Mouse (Mus musculus) embryonic stem cell, embryonic (primary cell): ENCODE data around the gene Ush2a.

ENCODE experiments used
- CTCF ChIA-PET, 4 experiments: fragments of 300-600 bp in 2 of 4; fragments of 350-600 bp in 2 of 4; sonication (Branson Sonifier 250); formaldehyde crosslinking; loops; one replicate each; lab custom pipeline; 2022; ENCODE audit warnings: inconsistent platforms in 2 of 4; lab: Charles Lee
- POLR2A ChIA-PET, 4 experiments: fragments of 300-600 bp in 2 of 4; fragments of 350-600 bp in 2 of 4; sonication (Branson Sonifier 250); formaldehyde crosslinking; loops; one replicate each; lab custom pipeline; 2022; ENCODE audit warnings: antibody characterized with exemption in 4 of 4, inconsistent platforms in 1 of 4; lab: Charles Lee

Gene Ush2a

DNA sequence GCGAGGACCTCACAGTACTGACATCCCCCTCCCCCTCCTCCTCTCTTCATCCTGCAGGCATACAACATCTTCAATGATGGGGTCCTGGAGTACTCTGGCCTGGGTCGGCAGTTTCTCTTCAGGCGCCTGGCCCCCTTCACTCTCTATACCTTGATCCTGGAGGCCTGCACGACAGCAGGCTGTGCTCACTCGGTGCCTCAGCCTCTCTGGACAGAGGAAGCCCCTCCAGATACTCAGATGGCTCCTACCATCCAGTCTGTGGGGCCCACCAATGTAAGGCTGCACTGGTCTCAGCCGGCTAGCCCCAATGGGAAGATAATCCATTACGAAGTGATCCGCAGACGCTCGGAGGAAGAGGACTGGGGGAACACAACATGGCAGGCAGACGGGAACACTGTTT, 648.8 kb downstream of the Ush2a start:
- CTCF ChIA-PET = no interaction called here
- POLR2A ChIA-PET = no interaction called here

DNA sequence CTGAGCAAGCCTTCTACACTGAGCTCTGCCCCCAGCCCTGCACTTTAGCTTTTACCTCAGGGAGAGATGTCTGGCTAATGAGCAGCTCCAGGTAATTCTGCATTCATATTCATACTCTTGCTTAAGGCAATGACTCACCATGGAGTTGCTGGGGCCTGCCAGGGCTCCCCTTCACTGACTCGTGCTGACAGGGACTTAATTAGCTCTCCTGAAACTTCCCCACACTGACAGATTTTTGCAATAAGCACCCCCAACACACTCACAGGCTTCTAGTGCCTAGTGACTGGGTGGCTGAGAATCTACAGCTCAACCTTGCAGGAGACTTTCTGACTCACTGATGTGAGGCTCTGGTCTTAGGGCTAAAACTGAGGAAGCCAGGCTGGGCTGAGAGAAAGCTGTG, 658.1 kb downstream of the Ush2a start:
- ChIA-PET POLR2A (interaction anchor here in 2 of 4 experiments (1.0 kb wide), 2 partner anchors 14 to 15 kb away, joined by 3 read pairs; no protein-coding TSS in a partner anchor), CTCF (interaction anchor here in 2 of 4 experiments (0.5 to 0.6 kb wide), 2 partner anchors 10 to 729 kb away, joined by 3 to 5 read pairs; no protein-coding TSS in a partner anchor)

DNA sequence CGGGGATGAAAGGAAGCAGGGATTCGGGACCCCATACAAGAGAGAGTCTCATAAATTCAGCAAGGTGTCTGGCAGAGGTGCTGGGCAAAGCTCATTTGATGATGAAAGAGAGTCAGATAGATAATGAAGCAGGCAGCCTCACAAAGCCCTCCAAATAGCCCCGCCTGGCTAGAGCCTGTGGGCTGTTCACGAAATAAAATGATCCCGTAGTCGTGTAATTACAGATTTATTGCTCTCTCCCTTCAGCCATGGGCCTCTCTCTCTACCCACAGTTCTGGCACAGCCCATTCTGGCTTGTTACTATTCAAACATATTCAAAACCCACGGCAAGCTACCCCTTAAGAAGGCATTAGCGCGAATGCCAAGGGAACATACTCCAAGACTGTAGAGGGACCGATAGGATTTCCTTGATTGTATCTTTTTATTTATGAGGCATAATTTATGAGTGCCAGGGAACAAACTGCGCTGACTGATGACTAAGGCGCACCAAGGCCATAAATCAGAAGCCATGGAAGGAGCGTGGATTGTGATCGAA, 675.5 kb downstream of the Ush2a start:
- POLR2A ChIA-PET = no interaction called here

DNA sequence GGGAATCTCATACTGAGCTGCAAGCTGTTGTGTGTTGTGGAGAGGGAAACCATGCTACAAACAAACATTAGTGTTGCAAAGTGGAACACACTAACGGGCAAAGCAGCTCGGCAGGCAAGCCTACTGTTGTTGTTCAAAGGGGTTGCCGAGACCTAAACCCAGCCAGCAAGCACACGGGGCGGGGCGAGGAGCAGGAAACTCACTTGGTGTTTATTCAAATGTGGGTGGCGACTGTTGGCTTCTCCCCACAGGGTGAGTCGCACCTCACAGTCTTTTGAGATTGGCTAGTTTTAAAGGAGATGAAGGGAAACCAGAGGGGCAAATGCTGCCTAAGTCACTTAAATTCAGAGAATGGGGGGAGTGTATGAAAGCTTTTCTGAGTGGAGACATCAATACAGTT, 683.5 kb downstream of the Ush2a start:
- CTCF ChIA-PET = interaction anchor here in 1 of 4 experiments (0.5 kb wide), 1 partner anchor 294 kb away, joined by 7 read pairs; no protein-coding TSS in a partner anchor
- POLR2A ChIA-PET = interaction anchor here in 1 of 4 experiments (0.8 to 1.2 kb wide), 2 partner anchors 62 to 371 kb away, joined by 3 read pairs; partner anchors contain the start of gene Kctd3

More for the DNA sequence above, 675.5 kb downstream of the Ush2a start:
- CTCF ChIA-PET = no interaction called here

DNA sequence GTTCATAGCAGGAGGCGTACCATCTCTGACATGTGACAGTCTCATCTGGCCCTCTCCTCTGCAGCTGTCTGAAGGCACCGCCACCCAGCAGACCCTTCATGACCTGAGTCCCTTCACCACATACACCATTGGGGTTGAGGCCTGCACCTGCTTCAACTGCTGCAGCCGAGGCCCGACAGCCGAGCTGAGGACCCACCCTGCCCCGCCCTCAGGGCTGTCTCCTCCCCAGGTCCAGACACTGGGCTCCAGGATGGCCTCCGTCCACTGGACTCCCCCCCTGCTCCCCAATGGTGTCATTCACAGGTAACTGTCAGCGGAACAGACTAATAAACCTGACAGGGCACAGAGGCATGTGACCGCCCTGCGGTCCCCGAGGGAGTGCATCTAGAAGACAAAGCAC, 685.0 kb downstream of the Ush2a start:
- ChIA-PET CTCF (interaction anchor here in 1 of 4 experiments (1.0 kb wide), 1 partner anchor 18 kb away, joined by 3 read pairs; no protein-coding TSS in a partner anchor), POLR2A (no interaction called here)

DNA sequence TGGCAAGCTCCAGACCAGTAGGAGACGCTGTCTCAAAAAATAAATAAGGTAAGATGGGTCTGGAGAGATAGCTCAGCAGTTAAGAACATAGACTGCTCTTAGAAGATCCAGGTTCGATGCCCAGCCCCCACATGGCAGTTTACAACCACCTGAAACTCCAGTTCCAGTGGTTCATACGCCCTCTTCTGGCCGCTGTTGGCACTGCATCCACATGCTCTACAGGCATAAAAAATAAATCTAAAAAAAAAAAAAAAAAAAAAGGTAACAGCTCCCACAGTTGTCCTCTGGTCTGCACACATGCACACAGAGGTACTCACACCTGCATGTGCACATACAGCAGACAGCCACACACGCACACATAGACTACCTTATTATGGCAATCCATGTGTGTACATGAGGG, 686.0 kb downstream of the Ush2a start:
- CTCF ChIA-PET = interaction anchor here (0.5 to 1.3 kb wide), 39 partner anchors 8 to 1841 kb away, joined by 3 to 12 read pairs (median 4); no protein-coding TSS in a partner anchor
- POLR2A ChIA-PET = interaction anchor here in 1 of 4 experiments (0.7 kb wide), 1 partner anchor 209 kb away, joined by 3 read pairs; no protein-coding TSS in a partner anchor

DNA sequence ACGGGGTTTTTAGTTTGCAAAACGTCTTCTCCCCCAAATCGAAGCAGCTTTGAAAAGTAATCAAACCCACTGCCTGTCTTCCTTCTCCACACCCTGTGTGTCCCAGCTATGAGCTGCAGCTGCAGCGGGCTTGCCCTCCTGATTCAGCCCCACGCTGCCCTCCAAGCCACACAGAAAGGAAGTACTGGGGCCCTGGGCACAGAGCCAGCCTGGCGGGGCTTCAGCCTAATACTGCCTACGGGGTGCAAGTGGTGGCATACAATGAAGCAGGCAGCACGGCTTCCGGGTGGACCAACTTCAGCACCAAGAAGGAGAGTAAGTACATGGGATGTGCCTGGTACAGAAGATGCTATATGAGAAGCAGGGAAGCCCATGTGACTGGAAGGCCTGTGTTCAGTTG, 686.5 kb downstream of the Ush2a start:
- POLR2A ChIA-PET = no interaction called here
- CTCF ChIA-PET = interaction anchor here (0.5 to 1.3 kb wide), 35 partner anchors 8 to 1842 kb away, joined by 3 to 12 read pairs (median 4); no protein-coding TSS in a partner anchor

DNA sequence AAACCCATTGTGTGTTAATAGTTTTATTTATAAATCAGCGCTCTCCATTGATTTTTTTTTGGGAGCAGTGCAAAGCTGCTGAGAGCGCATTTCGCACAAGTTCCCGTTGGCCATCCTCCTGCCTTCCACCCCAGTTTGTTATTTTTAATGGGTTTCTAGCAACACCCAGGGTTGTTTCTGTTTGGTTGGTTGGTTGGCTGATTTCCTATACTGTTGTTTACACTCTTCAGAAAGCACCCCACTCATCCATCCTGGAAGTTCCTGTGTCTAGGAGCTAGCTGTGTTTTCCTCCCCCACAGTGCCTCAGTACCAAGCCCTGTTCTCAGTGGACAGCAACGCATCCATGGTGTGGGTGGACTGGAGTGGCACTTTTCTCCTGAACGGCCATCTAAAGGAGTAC, 689.3 kb downstream of the Ush2a start:
- ChIA-PET CTCF (interaction anchor here in 1 of 4 experiments (0.5 kb wide), 1 partner anchor 156 kb away, joined by 4 read pairs; no protein-coding TSS in a partner anchor), POLR2A (interaction anchor here in 1 of 4 experiments (0.8 kb wide), 1 partner anchor 62 kb away, joined by 4 read pairs; no protein-coding TSS in a partner anchor)

DNA sequence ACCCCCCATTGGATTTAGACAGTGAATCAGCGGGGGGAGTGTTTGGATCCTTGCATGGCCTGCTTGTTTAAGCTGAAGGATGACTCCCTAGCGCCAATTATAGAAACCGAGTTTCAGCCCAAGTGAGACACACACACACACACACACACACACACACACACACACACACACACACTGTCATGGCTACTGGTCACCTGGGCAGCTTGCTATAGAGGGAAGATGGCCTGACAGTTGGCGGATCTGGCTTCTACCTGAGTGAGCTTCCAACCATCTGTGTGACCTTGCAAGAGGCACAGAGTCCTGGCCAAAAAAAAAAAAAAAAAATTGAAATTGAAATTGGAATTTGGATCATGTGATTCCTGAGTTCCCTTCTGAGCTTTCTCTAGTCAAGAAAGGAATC, 690.7 kb downstream of the Ush2a start:
- POLR2A ChIA-PET = interaction anchor here in 1 of 4 experiments (1.0 kb wide), 1 partner anchor 55 kb away, joined by 3 read pairs; the partner anchor contains the start of gene Kctd3
- CTCF ChIA-PET = no interaction called here

DNA sequence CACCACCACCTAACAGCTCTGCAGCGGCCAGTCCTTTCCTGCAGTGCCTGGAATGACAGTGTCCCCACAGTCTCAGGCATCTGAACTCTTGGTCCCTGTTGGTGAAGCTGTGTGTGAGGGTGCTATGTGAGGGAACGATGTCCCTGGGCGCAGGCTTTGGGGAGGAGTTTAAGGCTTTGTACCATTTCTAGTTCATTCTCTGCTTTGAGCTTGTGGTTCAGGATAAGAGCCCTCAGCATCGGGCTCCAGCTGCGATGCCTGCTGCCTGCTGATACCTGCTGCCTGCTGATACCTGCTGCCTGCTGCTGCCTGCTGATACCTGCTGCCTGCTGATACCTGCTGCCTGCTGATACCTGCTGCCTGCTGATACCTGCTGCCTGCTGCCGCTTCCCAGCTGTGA, 711.3 kb downstream of the Ush2a start:
- CTCF ChIA-PET = interaction anchor here in 2 of 4 experiments (0.6 to 0.8 kb wide), 2 partner anchors 25 kb away, joined by 3 read pairs; no protein-coding TSS in a partner anchor

DNA sequence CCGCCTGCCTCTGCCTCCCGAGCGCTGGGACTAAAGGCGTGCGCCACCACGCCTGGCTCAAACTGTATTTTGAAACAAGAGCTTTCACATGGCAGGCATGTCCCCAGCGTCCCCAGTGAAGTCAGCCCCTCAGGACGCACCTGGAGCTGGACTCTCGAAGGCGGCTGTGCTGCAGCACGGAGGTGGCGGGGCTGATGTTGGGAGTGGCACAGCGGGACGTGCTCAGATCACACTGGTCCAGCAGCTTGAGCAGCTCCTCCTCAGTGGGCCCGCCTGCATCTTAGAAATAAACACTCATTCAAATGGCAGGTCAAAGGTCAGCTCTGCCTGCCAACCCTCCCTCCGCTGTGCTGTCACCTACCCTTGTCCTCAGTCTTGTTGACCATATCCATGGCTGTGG, 712.1 kb downstream of the Ush2a start:
- ChIA-PET CTCF (interaction anchor here in 1 of 4 experiments (0.8 kb wide), 1 partner anchor 26 kb away, joined by 3 read pairs; no protein-coding TSS in a partner anchor), POLR2A (interaction anchor here in 2 of 4 experiments (1.1 to 2.0 kb wide), 3 partner anchors 9 to 11 kb away, joined by 4 to 7 read pairs (median 5); no protein-coding TSS in a partner anchor)

More for the DNA sequence above, 711.3 kb downstream of the Ush2a start:
- POLR2A ChIA-PET = interaction anchor here in 2 of 4 experiments (0.6 to 2.0 kb wide), 4 partner anchors 8 to 51 kb away, joined by 4 to 7 read pairs (median 4); partner anchors contain the start of gene Kctd3 (in 1 of the 2)

DNA sequence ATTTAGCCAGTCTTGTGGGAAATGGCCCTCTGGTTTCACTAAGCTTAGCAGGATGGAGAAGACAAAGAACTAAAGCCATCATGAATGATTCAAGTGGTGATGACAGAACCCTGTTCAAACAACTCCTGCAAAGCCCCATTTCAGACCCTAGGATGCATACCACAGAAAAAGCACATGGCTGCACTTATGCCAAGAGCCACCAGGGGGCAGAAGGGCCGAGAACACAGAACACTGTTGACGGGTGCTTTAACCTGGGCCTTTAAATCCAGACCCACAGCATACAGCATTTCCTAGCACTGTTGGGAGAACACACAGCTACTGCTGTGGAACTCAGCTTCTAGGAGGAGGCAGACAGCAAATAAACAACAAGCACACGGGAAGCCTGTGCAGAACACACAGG, 718.2 kb downstream of the Ush2a start:
- ChIA-PET CTCF (interaction anchor here in 1 of 4 experiments (0.5 to 0.8 kb wide), 2 partner anchors 16 to 671 kb away, joined by 3 read pairs; no protein-coding TSS in a partner anchor), POLR2A (interaction anchor here in 1 of 4 experiments (0.6 to 1.6 kb wide), 2 partner anchors 11 to 28 kb away, joined by 3 to 7 read pairs; partner anchors contain the start of gene Kctd3)

DNA sequence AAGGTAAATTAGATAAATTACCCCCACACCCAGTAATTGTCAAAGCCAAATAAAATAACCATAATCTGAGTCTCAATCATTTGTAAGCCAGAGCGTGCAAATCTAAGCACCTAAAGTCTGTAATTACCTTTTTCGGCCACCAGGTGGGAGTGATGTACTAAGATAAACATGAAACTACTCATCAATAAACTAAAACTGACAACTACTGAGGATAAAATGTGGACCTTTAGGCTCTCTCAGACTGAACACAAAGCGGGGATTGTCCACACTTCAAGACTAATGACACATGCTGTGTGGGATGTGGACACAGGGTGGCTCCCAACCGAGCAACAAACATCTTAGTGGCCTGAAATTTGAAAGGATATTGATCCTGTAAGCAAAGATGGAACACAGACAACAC, 731.4 kb downstream of the Ush2a start:
- POLR2A ChIA-PET = interaction anchor here in 1 of 4 experiments (2.3 to 11.6 kb wide), 2 partner anchors 11 to 21 kb away, joined by 9 to 104 read pairs; no protein-coding TSS in a partner anchor
- CTCF ChIA-PET = no interaction called here

DNA sequence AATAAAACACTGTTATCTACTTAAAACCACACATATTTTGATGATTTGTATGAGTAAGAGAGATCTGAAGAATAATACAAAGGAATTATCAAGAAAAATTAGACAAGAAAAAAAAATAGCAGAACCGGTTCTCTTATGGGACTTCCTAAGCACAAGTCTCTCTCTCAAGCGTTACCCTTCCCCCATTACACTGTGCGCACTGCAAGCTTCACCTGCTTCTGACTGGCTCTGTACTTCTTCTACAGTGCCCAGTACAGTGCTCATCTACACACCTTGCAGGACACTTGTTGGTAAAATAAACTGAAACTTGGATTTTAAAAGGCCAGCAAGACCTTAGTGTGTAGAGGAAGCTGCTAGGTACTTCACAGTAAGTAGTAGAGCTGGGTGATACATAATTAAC, 736.1 kb downstream of the Ush2a start:
- ChIA-PET CTCF (interaction anchor here in 1 of 4 experiments (1.0 kb wide), 1 partner anchor 630 kb away, joined by 3 read pairs; no protein-coding TSS in a partner anchor), POLR2A (interaction anchor here (0.9 to 11.6 kb wide), 9 partner anchors 10 to 29 kb away, joined by 3 to 126 read pairs (median 7); partner anchors contain the start of gene Kctd3 (in 4 of the 4))

DNA sequence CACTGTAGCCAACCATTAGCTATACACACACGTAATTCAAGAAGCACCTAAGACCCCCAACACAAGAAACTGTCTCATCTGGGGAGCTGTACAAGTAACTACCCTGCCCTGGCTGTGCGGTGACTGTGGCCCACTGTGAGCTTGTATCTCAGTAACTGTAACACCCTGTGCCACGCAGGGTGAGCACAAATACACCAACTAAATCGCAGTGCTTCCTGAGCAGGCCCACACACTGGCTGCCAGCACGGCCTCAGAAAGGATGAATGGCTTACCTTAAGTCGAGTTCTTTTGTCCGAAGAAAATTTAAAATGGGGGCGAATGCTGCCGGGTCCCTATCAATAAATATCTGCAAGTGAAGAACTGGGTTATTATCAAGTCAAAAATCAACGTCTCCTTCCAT, 738.2 kb downstream of the Ush2a start:
- ChIA-PET CTCF (interaction anchor here in 2 of 4 experiments (0.5 to 0.9 kb wide), 3 partner anchors 20 to 802 kb away, joined by 3 to 4 read pairs (median 3); no protein-coding TSS in a partner anchor), POLR2A (interaction anchor here in 3 of 4 experiments (0.6 to 11.6 kb wide), 5 partner anchors 8 to 546 kb away, joined by 3 to 126 read pairs (median 26); partner anchors contain the start of gene Kctd3 (in 2 of the 3))

DNA sequence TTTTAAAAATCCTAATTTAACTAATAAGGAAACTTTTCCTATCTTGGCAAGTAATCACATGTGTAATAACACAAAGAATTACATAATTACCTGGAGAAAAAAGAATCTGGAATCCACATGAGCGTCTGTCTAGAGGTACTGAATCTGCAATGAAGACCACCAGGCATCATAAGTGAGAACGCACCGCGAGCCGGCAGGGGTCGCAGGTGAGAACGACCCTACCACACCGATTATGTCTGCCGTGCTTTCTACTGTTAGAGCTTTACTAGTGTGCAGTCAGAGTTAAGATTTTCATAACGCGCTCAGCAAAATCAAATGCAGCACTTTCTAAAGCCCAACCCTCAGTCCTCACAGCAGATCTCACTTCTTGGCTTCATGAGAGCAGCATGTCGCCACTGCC, 740.0 kb downstream of the Ush2a start:
- ChIA-PET CTCF (interaction anchor here in 1 of 4 experiments (1.2 kb wide), 1 partner anchor 22 kb away, joined by 5 read pairs; no protein-coding TSS in a partner anchor), POLR2A (interaction anchor here in 3 of 4 experiments (1.1 to 11.6 kb wide), 4 partner anchors 12 to 17 kb away, joined by 3 to 126 read pairs (median 4); no protein-coding TSS in a partner anchor)

DNA sequence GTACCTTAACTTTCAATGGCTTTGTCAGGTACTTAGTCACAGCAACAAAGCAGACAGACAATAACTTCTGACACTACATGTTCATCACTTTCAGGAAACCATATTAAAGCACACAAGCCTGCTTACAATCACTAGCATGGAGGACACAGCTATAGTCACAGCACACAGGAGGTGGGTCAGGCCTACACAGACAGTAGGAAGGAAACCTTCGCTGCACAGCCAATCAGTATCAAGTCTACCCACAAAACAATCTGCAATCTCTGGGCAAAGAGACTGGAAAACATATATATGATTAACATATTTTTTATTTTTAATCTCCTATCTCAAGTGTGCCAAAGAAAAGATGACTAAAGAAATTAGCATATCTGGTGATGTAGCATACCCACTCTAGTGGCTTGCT, 743.0 kb downstream of the Ush2a start:
- ChIA-PET CTCF (no interaction called here), POLR2A (interaction anchor here in 2 of 4 experiments (0.6 to 11.6 kb wide), 5 partner anchors 9 to 339 kb away, joined by 3 to 126 read pairs (median 13); no protein-coding TSS in a partner anchor)

DNA sequence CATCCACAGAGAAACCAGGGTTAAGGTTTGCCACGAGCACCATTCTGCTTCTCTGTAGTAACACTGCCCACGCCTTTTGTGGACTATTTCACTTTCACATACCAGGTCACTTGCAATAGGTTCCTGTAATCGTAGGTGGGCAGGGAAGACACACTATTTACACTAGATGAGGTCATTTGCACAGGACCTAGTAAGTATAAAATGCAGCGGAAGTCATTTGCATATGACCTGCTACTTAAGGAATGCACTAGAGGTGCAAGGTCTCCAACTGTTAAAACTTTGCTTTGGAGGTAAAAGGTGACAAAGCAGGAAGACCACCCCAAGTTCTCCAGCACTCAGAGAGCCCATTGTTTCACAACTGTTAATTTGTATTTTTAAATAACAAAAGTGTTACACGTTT, 744.4 kb downstream of the Ush2a start:
- ChIA-PET CTCF (interaction anchor here in 1 of 4 experiments (0.5 kb wide), 1 partner anchor 93 kb away, joined by 3 read pairs; no protein-coding TSS in a partner anchor), POLR2A (interaction anchor here in 3 of 4 experiments (0.6 to 3.4 kb wide), 4 partner anchors 10 to 561 kb away, joined by 3 to 31 read pairs (median 10); no protein-coding TSS in a partner anchor)
